Mouse (Mus musculus) hindbrain, postnatal 0 days (tissue): ENCODE measurements around the gene Ghrhr. TPM values are rescaled to one million over a fixed set of nuclear protein-coding genes. Genes with fewer than 3 reads are reported as not detected.

Experiments
- ATAC-seq: fragments of 200-750 bp; cut with Nextera tagmentation; 2 replicates; pipeline ENCODE4 v1.8.0; 2017; ENCODE audit warnings: mild to moderate bottlenecking, moderate TSS enrichment, moderate library complexity
- DNase-seq: peaks from one replicate; pipeline ENCODE4 v3.0.0-alpha.2; 2015; ENCODE audit warnings: low spot score
- H3K27ac ChIP-seq: fragments of 300-500 bp; sonication (generic); 2 replicates; pipeline ENCODE4 v1.5.1; 2014; ENCODE audit warnings: mild to moderate bottlenecking
- H3K27me3 ChIP-seq: fragments of 300-500 bp; sonication (generic); 2 replicates; pipeline ENCODE4 v1.6.1; 2014; ENCODE audit warnings: low read length, mixed read lengths; ENCODE audit not compliant: insufficient read depth
- H3K36me3 ChIP-seq: fragments of 300-500 bp; sonication (generic); 2 replicates; pipeline ENCODE4 v1.6.1; 2014; ENCODE audit warnings: low read length, mixed read lengths; ENCODE audit not compliant: insufficient read depth
- H3K4me1 ChIP-seq: fragments of 300-500 bp; sonication (generic); 2 replicates; pipeline ENCODE4 v1.6.1; 2014; ENCODE audit warnings: antibody characterized with exemption, low read length, mixed read lengths; ENCODE audit not compliant: insufficient read depth
- H3K4me2 ChIP-seq: fragments of 300-500 bp; sonication (generic); 2 replicates; pipeline ENCODE4 v1.6.1; 2014; ENCODE audit warnings: low read depth, mild to moderate bottlenecking, low read length, moderate library complexity, mixed read lengths
- H3K4me3 ChIP-seq: fragments of 300-500 bp; sonication (generic); 2 replicates; pipeline ENCODE4 v1.5.1; 2014; ENCODE audit warnings: low read length
- H3K9ac ChIP-seq: fragments of 300-500 bp; sonication (generic); replicated peaks from 2 replicates; pipeline ENCODE4 v1.6.1; 2014; ENCODE audit warnings: mild to moderate bottlenecking, low read length, moderate library complexity, mixed read lengths
- H3K9me3 ChIP-seq: fragments of 300-500 bp; sonication (generic); 2 replicates; pipeline ENCODE4 v1.6.1; 2016; ENCODE audit warnings: low read length, mixed read lengths
- CTCF ChIP-seq: IDR thresholded peaks from 2 replicates; pipeline ENCODE4 v1.5.1; 2016; ENCODE audit warnings: antibody characterized with exemption, control low read depth, low read depth
- WGBS: fragments of 180-500 bp; shearing (Covaris S2); extraction: QIAGEN DNeasy Blood & Tissue Kit; methylation state at CpG from one replicate; pipeline ENCODE4 v1.1.7; 2014; 5-methylcytosine and 5-hydroxymethylcytosine counted together
- polyA plus RNA-seq: library from polyadenylated mRNA; unstranded; fragments of >200 nt; fragmentation: Nextera tagmentation; extraction: Ambion mirVana; gene quantifications from 2 replicates; pipeline ENCODE4 v1.2.1, GENCODE M21; 2015
- total RNA-seq: library from RNA; depleted of rRNA; stranded (reverse); fragments of >200 nt; gene quantifications from 2 replicates; pipeline ENCODE4 v1.2.3, GENCODE M21; 2014

Ghrhr gene
- total and polyA plus RNA-seq, 2 experiments from 2014 or later = not detected

DNA sequence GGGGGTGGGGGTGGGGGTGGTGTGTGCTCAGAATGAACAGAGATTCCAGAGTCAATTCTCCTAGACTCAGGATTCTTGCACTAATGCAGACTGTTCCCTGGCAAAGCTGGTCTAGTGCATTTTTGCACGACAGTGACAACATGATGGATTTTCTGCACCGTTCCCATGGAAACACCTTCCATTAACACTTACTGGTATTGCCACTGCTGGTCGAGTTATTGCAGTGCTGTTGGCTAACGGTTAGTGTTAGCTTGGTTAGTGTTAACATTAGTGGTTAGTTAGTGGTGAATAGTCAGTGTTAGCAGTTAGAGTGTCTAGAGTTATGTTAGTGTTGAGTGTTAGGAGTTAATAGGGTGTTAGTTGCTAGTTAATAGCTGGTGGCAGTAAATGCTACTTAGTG lies 15.7 kb downstream of the Ghrhr start:
- ATAC-seq (peak; percentile 30; the same call in 1 of the 2 replicates), DNase-seq (peak; percentile 86)
- Histone ChIP-seq H3K4me1 (peaks cover 20% of the 10 kb centered on the region), H3K9ac (no peak overlapping the region), H3K27ac (no peak overlapping the region), H3K9me3 (no peaks in the 10 kb centered on the region), H3K36me3 (no peaks in the 10 kb centered on the region), H3K27me3 (no peaks in the 10 kb centered on the region), H3K4me2 (no peak overlapping the region), H3K4me3 (no peak overlapping the region)
- no peak for TF ChIP-seq CTCF
- WGBS = 21% methylated on average over 4 of the region's 4 CpGs

GRCm38 (mm10) chr6:55392453-55392852 lies 16.4 kb downstream of the Ghrhr start:
- Histone ChIP-seq H3K27ac (no peak overlapping the region), H3K4me1 (peaks cover 26% of the 10 kb centered on the region), H3K4me2 (no peak overlapping the region), H3K27me3 (no peaks in the 10 kb centered on the region), H3K9ac (no peak overlapping the region), H3K4me3 (no peak overlapping the region), H3K36me3 (no peaks in the 10 kb centered on the region), H3K9me3 (no peaks in the 10 kb centered on the region)
- ATAC-seq (peak; percentile 43; the same call in 1 of the 2 replicates), DNase-seq (peak; percentile 93)
- TF ChIP-seq CTCF = peak; percentile 92
- WGBS = 5% methylated on average over 4 of the region's 4 CpGs

DNA sequence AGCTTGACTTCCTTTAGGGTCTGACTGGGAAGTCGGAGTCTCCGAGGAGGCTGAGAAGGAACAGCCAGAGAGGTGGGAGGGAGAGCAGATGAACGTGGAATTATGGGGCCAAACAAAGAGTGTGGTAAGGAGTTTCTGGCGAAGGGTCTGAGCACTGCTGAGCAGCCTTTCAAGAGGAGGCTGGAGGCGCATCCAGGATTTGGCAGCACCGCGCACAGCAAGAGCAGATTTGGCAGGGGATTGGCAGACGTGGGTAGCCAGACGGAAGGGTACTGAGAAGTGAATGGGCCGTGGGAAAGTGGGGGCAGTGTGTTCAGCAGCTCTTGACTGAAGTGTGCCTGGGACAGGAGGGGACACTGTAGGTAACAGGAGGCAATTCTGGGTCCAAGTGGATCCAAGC lies 18.8 kb downstream of the Ghrhr start:
- DNase-seq (peak; percentile 86), ATAC-seq (peak; percentile 35)
- TF ChIP-seq CTCF = no peak
- no peaks in the 10 kb centered on the region for H3K27me3 ChIP-seq
- H3K9ac ChIP-seq = no peak overlapping the region
- WGBS = 41% methylated on average over 10 of the region's 10 CpGs
- no peaks in the 10 kb centered on the region for H3K9me3 ChIP-seq
- no peak overlapping the region for H3K4me3 ChIP-seq
- H3K4me2 ChIP-seq = no peak overlapping the region
- H3K4me1 ChIP-seq = peaks cover 36% of the 10 kb centered on the region
- no peaks in the 10 kb centered on the region for H3K36me3 ChIP-seq
- peak overlapping the region; percentile 7; the same call in 1 of the 2 replicates for H3K27ac ChIP-seq

DNA sequence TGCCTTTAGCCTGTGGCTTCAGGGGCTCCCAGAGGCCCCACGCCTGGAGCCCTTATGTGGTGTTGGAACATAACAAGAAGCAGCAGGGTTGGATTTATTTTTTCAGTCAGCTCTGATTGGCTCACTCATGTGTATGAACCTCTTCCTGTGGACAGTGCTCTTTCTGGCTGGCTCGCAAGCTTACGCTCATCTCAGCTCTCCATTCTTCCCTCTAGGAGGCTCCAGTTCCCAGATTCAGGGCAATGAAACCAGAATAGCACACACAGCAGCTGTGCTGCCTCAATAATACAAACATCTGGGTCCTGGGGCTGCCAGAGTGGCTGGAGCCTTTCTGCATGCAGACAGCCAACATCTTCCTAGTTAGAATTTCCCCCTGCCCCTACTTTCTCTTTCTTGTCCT lies 20.1 kb downstream of the Ghrhr start:
- peak; percentile 78 for DNase-seq
- no peaks in the 10 kb centered on the region for H3K36me3 ChIP-seq
- peaks cover 38% of the 10 kb centered on the region for H3K4me1 ChIP-seq
- H3K9me3 ChIP-seq = no peaks in the 10 kb centered on the region
- peak; percentile 58 for TF ChIP-seq CTCF
- ATAC-seq = peak; percentile 65
- no peaks in the 10 kb centered on the region for H3K27me3 ChIP-seq
- no peak overlapping the region for H3K9ac ChIP-seq
- WGBS = 24% methylated on average over 3 of the region's 3 CpGs
- H3K27ac ChIP-seq = peak overlapping the region; percentile 65
- H3K4me2 ChIP-seq = no peak overlapping the region
- no peak overlapping the region for H3K4me3 ChIP-seq

- TF ChIP-seq CTCF = no peak
- Histone ChIP-seq H3K27ac (peak overlapping the region; percentile 65), H3K4me1 (peaks cover 36% of the 10 kb centered on the region), H3K9ac (no peak overlapping the region), H3K9me3 (no peaks in the 10 kb centered on the region), H3K27me3 (no peaks in the 10 kb centered on the region), H3K4me3 (no peak overlapping the region), H3K36me3 (no peaks in the 10 kb centered on the region), H3K4me2 (no peak overlapping the region)
- ATAC-seq (peak; percentile 86), DNase-seq (peak; percentile 88)
- WGBS = 26% methylated on average over 11 of the region's 11 CpGs
Observed at GRCm38 (mm10) chr6:55396622-55397041, 20.5 kb downstream of the Ghrhr start.

GRCm38 (mm10) chr6:55398869-55399628 lies 23.0 kb downstream of the Ghrhr start:
- Histone ChIP-seq H3K4me2 (no peak overlapping the region), H3K27me3 (no peaks in the 10 kb centered on the region), H3K4me3 (no peak overlapping the region), H3K9ac (no peak overlapping the region), H3K4me1 (peaks cover 36% of the 10 kb centered on the region), H3K9me3 (no peaks in the 10 kb centered on the region), H3K36me3 (no peaks in the 10 kb centered on the region), H3K27ac (no peak overlapping the region)
- ATAC-seq = no peak
- no peak for DNase-seq
- WGBS = 51% methylated on average over 9 of the region's 9 CpGs
- no peak for TF ChIP-seq CTCF

DNA sequence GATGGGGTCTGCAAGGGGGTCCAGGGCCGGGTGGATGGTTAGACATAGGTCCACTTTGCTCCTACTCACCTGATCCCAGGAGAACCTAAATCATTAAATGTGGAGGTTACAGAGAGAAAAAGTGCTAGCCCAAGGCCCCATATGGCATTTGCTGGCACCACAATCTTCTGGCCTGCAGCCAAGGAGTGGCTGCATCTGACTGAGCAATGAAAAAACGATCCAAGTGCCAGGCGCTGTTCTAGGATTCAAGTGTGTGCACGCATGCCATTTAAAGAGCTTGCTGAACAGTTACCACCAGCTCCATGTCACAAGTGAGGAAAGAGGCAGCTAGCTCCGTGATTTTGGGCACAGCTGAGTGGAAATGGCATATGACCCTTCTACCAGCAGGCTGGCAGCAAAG lies 23.8 kb downstream of the Ghrhr start:
- Histone ChIP-seq H3K4me2 (no peak overlapping the region), H3K4me3 (no peak overlapping the region), H3K4me1 (peaks cover 36% of the 10 kb centered on the region), H3K9me3 (no peaks in the 10 kb centered on the region), H3K27me3 (no peaks in the 10 kb centered on the region), H3K36me3 (no peaks in the 10 kb centered on the region), H3K9ac (no peak overlapping the region), H3K27ac (no peak overlapping the region)
- WGBS = 33% methylated on average over 5 of the region's 5 CpGs
- TF ChIP-seq CTCF = no peak
- DNase-seq (peak; percentile 93), ATAC-seq (no peak)
